12 mouse cellular contexts compared by ENCODE assay signal in genomic region chr6:129215886-129216637, GRCm38 (mm10). TPM values are rescaled to one million over a fixed set of nuclear protein-coding genes. Genes with fewer than 3 reads are reported as not detected.
A peak's percentile ranks its signal among the peaks of the same experiment; 100 is the strongest.
DNase-seq lines count a peak whose midpoint lies in the region; ATAC-seq and TF ChIP-seq lines count a peak whose summit lies in the region.
"Had no signal": no experiment of that assay in that cellular context is flagged by ENCODE, and none has a peak within 500 bp of the region (broad histone marks: within the 10 kb centered on the region; RNA-seq: fewer than 3 reads in every experiment).

No protein-coding gene starts in this region.

- no peak for TF ChIP-seq CTCF in thymus, adult 2 months (IDR thresholded peaks at IDR 0.05; ENCODE audit: borderline replicate concordance, control insufficient read depth, extremely low read depth, insufficient read depth, low read length, poor library complexity)

- no peak overlapping the region for H3K4me3 ChIP-seq in intestine, embryonic 16.5 days (ENCODE audit: low read length)
- H3K4me3 ChIP-seq in intestine, embryonic 15.5 days (replicated peaks): no peak overlapping the region
- no peak overlapping the region for H3K4me3 ChIP-seq in brown adipose tissue, adult 24 weeks (ENCODE audit: insufficient read depth, low read depth, low read length)
- no peak overlapping the region for H3K4me3 ChIP-seq in thymus, adult 2 months (ENCODE audit: control insufficient read depth, insufficient read depth, low read length)
- H3K4me3 ChIP-seq: limb, embryonic 13.5 days had no signal

- H3K4me2 ChIP-seq in intestine, embryonic 16.5 days (ENCODE audit: low read depth, low read length): no peak overlapping the region
- H3K4me2 ChIP-seq in intestine, embryonic 15.5 days (replicated peaks): no peak overlapping the region
- H3K4me2 ChIP-seq: limb, embryonic 13.5 days had no signal

- H3K27ac ChIP-seq in intestine, embryonic 16.5 days (ENCODE audit: low read length): peak overlapping the region; percentile 30; the same call in 1 of the 2 replicates
- no peak overlapping the region for H3K27ac ChIP-seq in intestine, embryonic 15.5 days
- H3K27ac ChIP-seq in brown adipose tissue, adult 24 weeks (replicated peaks; ENCODE audit: low read depth, low read length): peak overlapping the region; percentile 63
- no peak overlapping the region for H3K27ac ChIP-seq in thymus, adult 2 months (ENCODE audit: control insufficient read depth, insufficient read depth, low read length)
- H3K27ac ChIP-seq: limb, embryonic 13.5 days had no signal

- H3K9ac ChIP-seq in intestine, embryonic 16.5 days (ENCODE audit: low read depth, low read length): no peak overlapping the region
- H3K9ac ChIP-seq in intestine, embryonic 15.5 days: no peak overlapping the region
- H3K9ac ChIP-seq: limb, embryonic 13.5 days had no signal

- 69% methylated on average over 7 of the region's 7 CpGs for WGBS in intestine, embryonic 16.5 days
- WGBS in intestine, embryonic 15.5 days: 65% methylated on average over 7 of the region's 7 CpGs
- WGBS in thymus, adult 2 months: 90% methylated on average over 7 of the region's 7 CpGs

- DNase-seq in CD4-positive helper T cell, adult 2 months (ENCODE audit: low read depth, low spot score): peak; percentile 65
- DNase-seq in lung, postnatal 25 days (ENCODE audit: low spot score): peak; percentile 78
- DNase-seq in thymus, adult 2 months: no peak
- no peak for DNase-seq in thymus, postnatal 14 days
- DNase-seq: cerebellum, adult 8-10 months had no signal

- ATAC-seq in intestine, embryonic 16.5 days: no peak
- no peak for ATAC-seq in intestine, embryonic 15.5 days
- ATAC-seq in frontal cortex, adult (ENCODE audit: low TSS enrichment): no peak
- ATAC-seq: forebrain, embryonic 16.5 days had no signal

- no peaks in the 10 kb centered on the region for H3K9me3 ChIP-seq in intestine, embryonic 16.5 days (ENCODE audit: control insufficient read depth, low read length)
- no peaks in the 10 kb centered on the region for H3K9me3 ChIP-seq in intestine, embryonic 15.5 days
- H3K9me3 ChIP-seq: limb, embryonic 13.5 days had no signal

- TF ChIP-seq POLR2A in thymus, adult 2 months (IDR thresholded peaks at IDR 0.05; ENCODE audit: control insufficient read depth, extremely low read depth, insufficient read depth, low read length, poor library complexity): no peak

- no peaks in the 10 kb centered on the region for H3K36me3 ChIP-seq in intestine, embryonic 16.5 days (ENCODE audit: control insufficient read depth, insufficient read depth, low read length)
- H3K36me3 ChIP-seq in intestine, embryonic 15.5 days: no peaks in the 10 kb centered on the region
- H3K36me3 ChIP-seq in thymus, adult 2 months (ENCODE audit: control insufficient read depth, insufficient read depth, low read length): no peaks in the 10 kb centered on the region
- H3K36me3 ChIP-seq: limb, embryonic 13.5 days had no signal

- H3K4me1 ChIP-seq in intestine, embryonic 16.5 days (ENCODE audit: control insufficient read depth, insufficient read depth, low read length): peaks cover 17% of the 10 kb centered on the region
- peaks cover 15% of the 10 kb centered on the region; the same call in 1 of the 2 replicates for H3K4me1 ChIP-seq in intestine, embryonic 15.5 days (replicated peaks)
- H3K4me1 ChIP-seq in brown adipose tissue, adult 24 weeks (ENCODE audit: control insufficient read depth, insufficient read depth, insufficient read length, low read length): peaks cover 15% of the 10 kb centered on the region
- peaks cover 9% of the 10 kb centered on the region for H3K4me1 ChIP-seq in thymus, adult 2 months (replicated peaks; ENCODE audit: control insufficient read depth, insufficient read depth, low read length)
- H3K4me1 ChIP-seq: limb, embryonic 13.5 days had no signal

- no peaks in the 10 kb centered on the region for H3K27me3 ChIP-seq in intestine, embryonic 16.5 days (replicated peaks; ENCODE audit: control insufficient read depth, insufficient read depth, low read length)
- no peaks in the 10 kb centered on the region for H3K27me3 ChIP-seq in intestine, embryonic 15.5 days (replicated peaks)
- no peaks in the 10 kb centered on the region; the same call in 1 of the 2 replicates for H3K27me3 ChIP-seq in thymus, adult 2 months (ENCODE audit: control insufficient read depth, insufficient read depth, low read length)
- H3K27me3 ChIP-seq: limb, embryonic 13.5 days had no signal

RNA-seq across cellular contexts. Expression of gene Clec2d, which starts 35.6 kb away (rescaled TPM):
- 1.0 and 1.2 TPM in 2 replicates for polyA plus RNA-seq in intestine, embryonic 16.5 days (2015; fragmentation: Nextera tagmentation; extraction: Ambion mirVana)
- 0.80 and 0.90 TPM in 2 replicates for polyA plus RNA-seq in intestine, embryonic 15.5 days (2015; fragmentation: Nextera tagmentation; extraction: Ambion mirVana)
- 58.5 and 127 TPM in 2 replicates for polyA plus RNA-seq in brown adipose tissue, adult 24 weeks (2012; ENCODE audit: insufficient read depth, insufficient read length, missing spikeins)
- 43.1 and 91.5 TPM in 2 replicates for polyA plus RNA-seq in thymus, adult 2 months (2012; rRNA removed)
- polyA plus RNA-seq: limb, embryonic 13.5 days; neural tube, embryonic 11.5 days had no signal

RNA-seq across cellular contexts. Expression of gene Cd69, which starts 59.2 kb away (rescaled TPM):
- 0.24 and 0.37 TPM in 2 replicates for polyA plus RNA-seq in intestine, embryonic 16.5 days (2015; fragmentation: Nextera tagmentation; extraction: Ambion mirVana)
- polyA plus RNA-seq in intestine, embryonic 15.5 days (2015; fragmentation: Nextera tagmentation; extraction: Ambion mirVana): 0.19 and 0.28 TPM in 2 replicates
- polyA plus RNA-seq in brown adipose tissue, adult 24 weeks (2012; ENCODE audit: insufficient read depth, insufficient read length, missing spikeins): not detected in 2 replicates
- 18.0 and 22.0 TPM in 2 replicates for polyA plus RNA-seq in thymus, adult 2 months (2012; rRNA removed)
- polyA plus RNA-seq: forebrain, embryonic 16.5 days; neural tube, embryonic 11.5 days had no signal

Comparison
In these comparisons a context has a peak if more than half of its experiments do, and no peak if none do; other contexts are left out.
1. H3K27ac ChIP-seq: peak in intestine, embryonic 16.5 days (single experiment) and brown adipose tissue, adult 24 weeks (single experiment); none in intestine, embryonic 15.5 days (single experiment) and thymus, adult 2 months (single experiment).
2. DNase-seq: peak in CD4-positive helper T cell, adult 2 months (single experiment) and lung, postnatal 25 days (single experiment); none in thymus, adult 2 months (single experiment) and thymus, postnatal 14 days (single experiment).
3. RNA of gene Clec2d, which starts 35.6 kb away (polyA plus RNA-seq): 43.1 to 91.5 TPM in thymus, adult 2 months and 58.5 to 127 TPM in brown adipose tissue, adult 24 weeks; 1.0 to 1.2 TPM in intestine, embryonic 16.5 days and 0.80 to 0.90 TPM in intestine, embryonic 15.5 days; every median in the first group is over 10 times any median in the second.